Mouse (Mus musculus) hindbrain, embryonic 14.5 days (tissue): Measurements from ENCODE around the gene Gm13090. TPM values are rescaled to one million over a fixed set of nuclear protein-coding genes. Genes with fewer than 3 reads are reported as not detected.
A peak's percentile ranks its signal among the peaks of the same experiment; 100 is the strongest.

Source experiments
- ATAC-seq: fragments of 200-750 bp; cut with Nextera tagmentation; 2 replicates; pipeline ENCODE4 v1.8.0; 2017; ENCODE audit warnings: moderate number of reproducible peaks, mild to moderate bottlenecking, moderate TSS enrichment, moderate library complexity; ENCODE audit not compliant: low FRiP score
- DNase-seq: peaks from one replicate; pipeline ENCODE4 v3.0.0-alpha.2; 2015; ENCODE audit warnings: low spot score
- H3K27ac ChIP-seq: fragments of 300-500 bp; sonication (generic); 2 replicates; pipeline ENCODE4 v1.5.1; 2014; ENCODE audit warnings: mild to moderate bottlenecking, moderate library complexity
- H3K27me3 ChIP-seq: fragments of 300-500 bp; sonication (generic); 2 replicates; pipeline ENCODE4 v1.6.1; 2014; ENCODE audit warnings: mild to moderate bottlenecking, low read length, mixed read lengths; ENCODE audit not compliant: control insufficient read depth, insufficient read depth
- H3K36me3 ChIP-seq: fragments of 300-500 bp; sonication (generic); replicated peaks from 2 replicates; pipeline ENCODE4 v1.6.1; 2014; ENCODE audit not compliant: control insufficient read depth, insufficient read depth
- H3K4me1 ChIP-seq: fragments of 300-500 bp; sonication (generic); replicated peaks from 2 replicates; pipeline ENCODE4 v1.6.1; 2014; ENCODE audit warnings: antibody characterized with exemption, low read length, mixed read lengths; ENCODE audit not compliant: control insufficient read depth, insufficient read depth
- H3K4me2 ChIP-seq: fragments of 300-500 bp; sonication (generic); replicated peaks from 2 replicates; pipeline ENCODE4 v1.6.1; 2014; ENCODE audit warnings: mild to moderate bottlenecking, moderate library complexity
- H3K4me3 ChIP-seq: fragments of 300-500 bp; sonication (generic); replicated peaks from 2 replicates; pipeline ENCODE4 v1.5.1; 2014; ENCODE audit warnings: mild to moderate bottlenecking, low read length
- H3K9ac ChIP-seq: fragments of 300-500 bp; sonication (generic); 2 replicates; pipeline ENCODE4 v1.6.1; 2014
- H3K9me3 ChIP-seq: fragments of 300-500 bp; sonication (generic); 2 replicates; pipeline ENCODE4 v1.6.1; 2016; ENCODE audit warnings: low read length; ENCODE audit not compliant: control insufficient read depth
- WGBS: fragments of 180-500 bp; shearing (Covaris S2); extraction: QIAGEN DNeasy Blood & Tissue Kit; methylation state at CpG from one replicate; pipeline ENCODE4 v1.1.7; 2014; 5-methylcytosine and 5-hydroxymethylcytosine counted together
- polyA plus RNA-seq: library from polyadenylated mRNA; unstranded; fragments of >200 nt; fragmentation: Nextera tagmentation; extraction: Ambion mirVana; gene quantifications from 2 replicates; pipeline ENCODE4 v1.2.1, GENCODE M21; 2014

Gene Gm13090
- polyA plus RNA-seq, 1 experiment from 2014 or later: 0.36 TPM

- no peaks in the 10 kb centered on the region for H3K9me3 ChIP-seq
- H3K4me2 ChIP-seq: peak overlapping the region; percentile 68
- peak overlapping the region; percentile 95 for H3K27ac ChIP-seq
- no peaks in the 10 kb centered on the region for H3K36me3 ChIP-seq
- H3K4me3 ChIP-seq: peak overlapping the region; percentile 75
- WGBS: under 1% methylated on average over 99 of the region's 101 CpGs
- H3K4me1 ChIP-seq: peaks cover 30% of the 10 kb centered on the region
- DNase-seq (peak; percentile 96), ATAC-seq (peak; percentile 98)
- H3K27me3 ChIP-seq: no peaks in the 10 kb centered on the region
- H3K9ac ChIP-seq: peak overlapping the region; percentile 92
Observed at GRCm38 (mm10) chr4:151108028-151108771, 18.8 kb downstream of the Gm13090 start.

- peak overlapping the region; percentile 92 for H3K9ac ChIP-seq
- no peaks in the 10 kb centered on the region for H3K36me3 ChIP-seq
- DNase-seq (peak; percentile 32), ATAC-seq (no peak; the same call in 1 of the 2 replicates)
- H3K4me3 ChIP-seq: peak overlapping the region; percentile 75
- peak overlapping the region; percentile 68 for H3K4me2 ChIP-seq
- H3K27me3 ChIP-seq: no peaks in the 10 kb centered on the region
- H3K4me1 ChIP-seq: peaks cover 25% of the 10 kb centered on the region
- no peaks in the 10 kb centered on the region for H3K9me3 ChIP-seq
- H3K27ac ChIP-seq: peak overlapping the region; percentile 95
- 5% methylated on average over 15 of the region's 20 CpGs for WGBS
Observed at GRCm38 (mm10) chr4:151108834-151109241, 19.5 kb downstream of the Gm13090 start.

GRCm38 (mm10) chr4:151111226-151111625 is 21.9 kb downstream of the Gm13090 start:
- Histone ChIP-seq H3K27me3 (no peaks in the 10 kb centered on the region), H3K27ac (no peak overlapping the region), H3K9me3 (no peaks in the 10 kb centered on the region), H3K4me2 (no peak overlapping the region), H3K4me3 (no peak overlapping the region), H3K9ac (no peak overlapping the region), H3K4me1 (peaks cover 1% of the 10 kb centered on the region; the same call in 1 of the 2 replicates), H3K36me3 (no peaks in the 10 kb centered on the region)
- WGBS: 71% methylated on average over 8 of the region's 8 CpGs
- DNase-seq: no peak
- no peak for ATAC-seq

GRCm38 (mm10) chr4:151114574-151114973 is 25.2 kb downstream of the Gm13090 start:
- Histone ChIP-seq H3K9me3 (no peaks in the 10 kb centered on the region), H3K4me3 (no peak overlapping the region), H3K4me1 (no peaks in the 10 kb centered on the region), H3K36me3 (no peaks in the 10 kb centered on the region), H3K4me2 (no peak overlapping the region), H3K27me3 (no peaks in the 10 kb centered on the region), H3K27ac (no peak overlapping the region), H3K9ac (no peak overlapping the region)
- WGBS: 89% methylated on average over 7 of the region's 7 CpGs
- no peak for DNase-seq
- ATAC-seq: no peak

GRCm38 (mm10) chr4:151118883-151119282 is 29.5 kb downstream of the Gm13090 start:
- WGBS: 72% methylated on average over 3 of the region's 3 CpGs
- ATAC-seq: no peak

GRCm38 (mm10) chr4:151127636-151128548 is 38.5 kb downstream of the Gm13090 start:
- H3K4me1 ChIP-seq: peaks cover 45% of the 10 kb centered on the region
- peak overlapping the region; percentile 73 for H3K4me2 ChIP-seq
- H3K4me3 ChIP-seq: peak overlapping the region; percentile 43
- DNase-seq (peak; percentile 46), ATAC-seq (peak; percentile 38)
- 0 out of 2 replicates have a peak, but pooled peaks cover 8% of the 10 kb centered on the region for H3K36me3 ChIP-seq
- peak overlapping the region; percentile 100 for H3K27ac ChIP-seq
- 3% methylated on average over 9 of the region's 10 CpGs for WGBS
- H3K27me3 ChIP-seq: no peaks in the 10 kb centered on the region
- no peaks in the 10 kb centered on the region for H3K9me3 ChIP-seq
- peak overlapping the region; percentile 88 for H3K9ac ChIP-seq

More at GRCm38 (mm10) chr4:151118883-151119282, 29.5 kb downstream of the Gm13090 start:
- Histone ChIP-seq H3K36me3 (peaks cover 13% of the 10 kb centered on the region), H3K27me3 (no peaks in the 10 kb centered on the region), H3K4me3 (no peak overlapping the region), H3K4me2 (no peak overlapping the region), H3K27ac (no peak overlapping the region), H3K4me1 (no peaks in the 10 kb centered on the region), H3K9ac (no peak overlapping the region), H3K9me3 (no peaks in the 10 kb centered on the region)
- DNase-seq: no peak

- Histone ChIP-seq H3K4me2 (peak overlapping the region; percentile 73), H3K9ac (peak overlapping the region; percentile 88), H3K4me3 (peak overlapping the region; percentile 43), H3K27me3 (no peaks in the 10 kb centered on the region), H3K4me1 (peaks cover 45% of the 10 kb centered on the region), H3K9me3 (no peaks in the 10 kb centered on the region), H3K36me3 (0 out of 2 replicates have a peak, but pooled peaks cover 8% of the 10 kb centered on the region), H3K27ac (peak overlapping the region; percentile 100)
- peak; percentile 82 for ATAC-seq
- under 1% methylated on average over 69 of the region's 69 CpGs for WGBS
- peak; percentile 96 for DNase-seq
Observed at GRCm38 (mm10) chr4:151128641-151129541, 39.5 kb downstream of the Gm13090 start.

GRCm38 (mm10) chr4:151129725-151130557 is 40.6 kb downstream of the Gm13090 start:
- peak overlapping the region; percentile 43 for H3K4me3 ChIP-seq
- no peaks in the 10 kb centered on the region for H3K36me3 ChIP-seq
- no peaks in the 10 kb centered on the region for H3K27me3 ChIP-seq
- no peaks in the 10 kb centered on the region for H3K9me3 ChIP-seq
- H3K9ac ChIP-seq: peak overlapping the region; percentile 88
- peaks cover 45% of the 10 kb centered on the region for H3K4me1 ChIP-seq
- DNase-seq: no peak
- H3K27ac ChIP-seq: peak overlapping the region; percentile 100
- ATAC-seq: no peak
- H3K4me2 ChIP-seq: peak overlapping the region; percentile 73
- 52% methylated on average over 16 of the region's 16 CpGs for WGBS
